Mouse (Mus musculus) v-Abl transformed pro-B cells (cell line): ENCODE measurements around the gene Dnajb13.
"Not testable (repeated sequence)": the region's sequence is repeated elsewhere in the genome, so short reads cannot be mapped to it uniquely, and the experiment has no call there.

Source experiments
- in situ Hi-C, 2 experiments: fragments of 400-800 bp; cut with MboI; formaldehyde crosslinking; loops; one replicate each; pipeline ENCODE4 v1.15.1; 2025; ENCODE audit not compliant: unreplicated experiment in 2 of 2

Gene Dnajb13

DNA sequence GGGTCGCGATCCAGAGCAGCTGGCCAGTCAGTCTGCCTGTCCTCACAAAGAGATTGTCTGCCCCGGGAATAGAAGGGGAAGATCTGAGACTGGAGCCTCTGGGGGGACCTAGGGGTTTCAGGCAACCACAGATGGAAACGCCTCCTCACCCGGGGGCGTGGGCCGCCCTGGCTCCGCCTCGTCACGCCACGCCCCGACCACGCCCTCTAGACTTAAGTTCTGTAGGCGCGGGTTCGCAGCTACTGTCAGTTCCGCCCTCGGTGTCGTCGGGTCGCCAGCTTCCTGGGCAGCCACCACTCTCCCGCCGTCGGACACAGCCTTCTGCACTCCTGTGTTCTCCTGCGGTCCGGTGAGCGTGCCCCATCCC lies 21.7 kb downstream of the Dnajb13 start, which contains the start of gene Ucp2:
Ucp2 (plus strand) TSS at position 221 of the 367 bp plus-strand sequence.
- in situ Hi-C loops: no loop called here

DNA sequence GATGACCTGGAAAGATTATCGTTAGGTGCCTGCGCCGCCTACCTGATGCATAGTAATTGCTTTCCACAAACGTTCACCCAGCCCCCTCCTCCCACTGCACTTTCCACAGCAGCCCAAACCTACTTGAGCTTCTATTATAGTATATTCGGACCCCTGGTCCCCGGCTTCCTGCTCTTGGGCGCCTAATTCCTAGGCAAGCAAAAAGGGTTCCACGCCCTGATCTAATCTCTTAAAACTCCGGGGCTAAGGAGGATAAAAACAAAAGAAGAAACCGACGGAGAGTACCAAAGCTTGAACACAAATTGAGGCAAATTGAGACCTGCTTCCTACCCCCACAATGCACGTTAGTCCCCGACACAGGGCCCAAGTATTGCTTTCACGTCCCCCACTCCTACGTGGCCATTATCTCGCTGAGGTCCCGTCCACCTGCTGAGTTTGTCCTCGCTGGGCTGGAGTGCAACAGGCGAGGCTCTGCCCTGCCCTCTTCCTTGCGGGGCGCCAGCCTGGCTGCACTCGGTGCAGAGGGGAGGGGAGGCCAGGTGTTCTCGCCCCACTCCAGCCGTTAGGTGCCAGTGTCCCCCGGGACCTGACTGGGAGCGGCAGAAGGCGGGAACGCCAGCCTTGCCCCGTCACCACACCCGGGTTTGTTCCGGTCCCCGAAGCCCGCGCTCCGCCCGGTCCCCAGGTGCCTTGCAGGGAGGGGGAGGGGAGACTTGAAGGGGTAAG lies 22.2 kb downstream of the Dnajb13 start:
- in situ Hi-C loops: no loop called here

- in situ Hi-C loops: no loop called here
Observed at GRCm38 (mm10) chr7:100488474-100489048, 26.2 kb downstream of the Dnajb13 start.

DNA sequence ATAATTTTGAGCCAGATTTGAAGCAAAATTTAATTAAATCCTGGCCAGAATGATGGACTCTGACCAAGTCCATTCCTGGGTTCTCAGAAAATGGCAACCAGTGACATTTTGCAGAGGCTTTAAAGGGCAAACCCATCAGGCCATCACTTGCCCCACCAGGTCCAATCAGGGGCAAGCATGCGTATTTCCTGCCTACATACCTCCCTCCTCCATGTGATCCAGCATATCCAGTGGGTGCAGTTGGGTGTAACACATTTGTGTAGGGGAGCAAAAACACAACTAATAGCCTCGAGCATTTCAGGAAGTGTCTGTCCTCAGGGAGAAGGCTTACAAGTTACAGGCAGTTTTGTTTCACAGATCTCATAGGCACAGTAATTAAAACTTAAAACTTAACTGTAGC lies 27.5 kb downstream of the Dnajb13 start:
- in situ Hi-C loops: no loop called here

DNA sequence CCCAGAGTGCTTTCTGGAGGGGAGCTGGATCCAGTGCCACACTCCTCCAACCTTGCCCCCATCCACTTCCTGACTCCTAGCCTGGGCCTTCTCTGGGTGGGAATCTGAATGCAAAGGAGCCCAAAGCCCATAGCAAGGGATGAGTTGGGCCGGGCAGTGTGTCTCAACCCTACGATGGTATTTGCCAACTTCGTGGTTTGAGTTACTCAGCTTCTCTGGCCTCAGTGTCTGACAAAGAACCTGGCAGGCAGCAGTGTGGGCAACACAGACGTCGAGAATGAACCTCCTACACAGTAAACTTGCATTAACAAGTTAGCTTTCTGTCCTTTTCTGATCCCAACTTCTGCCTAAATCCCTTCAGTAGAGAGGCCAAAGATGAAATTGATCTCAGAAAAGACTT lies 30.3 kb downstream of the Dnajb13 start:
- in situ Hi-C loops: no loop called here

DNA sequence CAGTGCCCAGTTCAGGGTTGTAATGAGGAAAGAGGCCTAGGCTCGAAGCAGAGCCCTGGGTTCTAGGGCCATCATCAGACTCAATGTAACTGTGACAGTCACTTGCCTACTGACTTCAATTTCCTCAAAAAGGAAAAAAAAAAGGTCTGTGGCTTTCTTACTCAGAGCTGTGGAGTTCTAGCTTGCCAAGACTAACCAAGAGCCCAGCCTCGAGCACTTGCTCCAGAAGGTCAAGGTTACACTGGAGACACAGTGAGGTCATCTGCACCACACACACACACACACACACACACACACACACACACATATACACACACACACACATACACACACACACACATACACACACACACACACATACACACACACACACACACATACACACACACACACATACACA lies 32.7 kb downstream of the Dnajb13 start:
- in situ Hi-C loops: not testable (repeated sequence)

GRCm38 (mm10) chr7:100480175-100480574 lies 34.6 kb downstream of the Dnajb13 start:
- in situ Hi-C loops: no loop called here

GRCm38 (mm10) chr7:100479823-100480164 lies 35.0 kb downstream of the Dnajb13 start:
- in situ Hi-C loops: no loop called here

GRCm38 (mm10) chr7:100479100-100479822 lies 35.5 kb downstream of the Dnajb13 start:
- in situ Hi-C loops: no loop called here

DNA sequence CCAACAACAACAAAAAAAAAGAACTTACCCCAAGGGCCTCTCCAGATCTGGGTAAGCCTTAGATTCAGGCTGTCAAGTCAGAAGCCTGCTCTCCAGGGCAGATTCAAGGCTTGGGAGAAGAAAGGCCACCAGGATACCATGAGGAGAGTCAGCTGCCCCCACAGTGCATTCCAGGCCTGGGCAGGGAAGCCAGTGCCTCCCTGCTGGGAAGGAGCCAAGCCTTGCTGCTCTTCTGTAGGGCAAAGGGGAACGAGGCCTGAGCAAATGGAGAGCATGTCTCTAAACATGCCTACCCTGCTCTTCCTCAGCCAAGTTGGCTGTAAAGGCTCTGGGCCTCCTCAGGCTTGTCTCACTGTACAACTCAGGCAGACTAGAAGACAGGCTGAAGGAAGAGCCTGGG lies 40.1 kb downstream of the Dnajb13 start:
- in situ Hi-C loops: no loop called here

- in situ Hi-C loops: no loop called here
Observed at GRCm38 (mm10) chr7:100473846-100474454, 40.8 kb downstream of the Dnajb13 start.

- in situ Hi-C loops: no loop called here
Observed at GRCm38 (mm10) chr7:100472777-100473176, 42.0 kb downstream of the Dnajb13 start, which contains the start of gene Ucp3. Gene Ucp3, plus strand, starts transcription at chr7:100472990.

DNA sequence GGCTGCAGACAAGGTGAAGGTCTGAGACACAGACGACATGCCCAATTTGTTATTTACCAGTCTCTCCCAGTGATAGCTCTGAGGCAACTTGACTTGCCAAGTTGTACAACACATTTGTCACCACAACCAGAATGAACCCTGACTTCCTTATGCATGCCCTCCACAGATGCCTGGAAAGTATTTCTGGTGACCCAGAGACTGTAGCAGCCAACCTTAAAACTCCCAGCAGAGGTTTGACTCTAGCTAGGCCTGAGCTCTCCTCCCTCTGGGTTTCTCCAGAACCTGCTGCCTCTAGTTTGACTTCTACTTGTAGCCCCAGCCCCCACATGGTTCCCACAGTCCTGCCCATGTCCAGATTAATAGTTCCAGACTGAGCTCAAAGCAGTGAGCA lies 43.4 kb downstream of the Dnajb13 start:
- in situ Hi-C loops: no loop called here

DNA sequence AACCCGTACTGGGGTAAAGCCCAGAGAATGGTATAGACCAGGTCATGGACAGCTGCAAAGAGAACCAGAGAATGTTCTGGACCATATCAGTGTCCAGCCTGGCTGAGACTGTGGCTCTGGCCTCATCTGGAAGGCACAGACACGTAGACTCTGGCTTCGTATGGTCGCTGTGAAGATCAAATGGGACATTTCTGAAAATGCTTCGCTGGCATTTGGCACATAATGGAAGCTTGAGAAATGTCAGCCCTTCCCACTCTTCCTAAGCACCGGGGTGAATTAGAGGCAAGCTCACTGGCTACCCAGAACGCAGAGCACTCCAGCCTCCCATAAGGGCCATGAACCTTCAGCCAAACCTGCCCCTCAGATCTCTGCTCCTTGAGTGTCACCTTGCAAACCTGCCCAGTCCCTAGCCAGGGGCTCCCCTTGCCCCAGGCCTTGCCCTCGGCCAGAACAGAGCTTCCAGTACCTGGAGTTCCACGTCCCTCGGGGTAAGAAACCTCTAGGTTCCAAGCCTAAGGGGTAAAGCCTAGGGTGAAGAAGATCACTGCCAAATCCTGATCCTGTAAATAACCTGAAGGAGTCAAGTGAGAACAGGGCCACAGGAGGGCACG lies 43.9 kb downstream of the Dnajb13 start:
- in situ Hi-C loops: no loop called here

- in situ Hi-C loops: no loop called here
Observed at GRCm38 (mm10) chr7:100469502-100469901, 45.3 kb downstream of the Dnajb13 start.

- in situ Hi-C loops: no loop called here
Observed at GRCm38 (mm10) chr7:100468761-100469160, 46.0 kb downstream of the Dnajb13 start.

DNA sequence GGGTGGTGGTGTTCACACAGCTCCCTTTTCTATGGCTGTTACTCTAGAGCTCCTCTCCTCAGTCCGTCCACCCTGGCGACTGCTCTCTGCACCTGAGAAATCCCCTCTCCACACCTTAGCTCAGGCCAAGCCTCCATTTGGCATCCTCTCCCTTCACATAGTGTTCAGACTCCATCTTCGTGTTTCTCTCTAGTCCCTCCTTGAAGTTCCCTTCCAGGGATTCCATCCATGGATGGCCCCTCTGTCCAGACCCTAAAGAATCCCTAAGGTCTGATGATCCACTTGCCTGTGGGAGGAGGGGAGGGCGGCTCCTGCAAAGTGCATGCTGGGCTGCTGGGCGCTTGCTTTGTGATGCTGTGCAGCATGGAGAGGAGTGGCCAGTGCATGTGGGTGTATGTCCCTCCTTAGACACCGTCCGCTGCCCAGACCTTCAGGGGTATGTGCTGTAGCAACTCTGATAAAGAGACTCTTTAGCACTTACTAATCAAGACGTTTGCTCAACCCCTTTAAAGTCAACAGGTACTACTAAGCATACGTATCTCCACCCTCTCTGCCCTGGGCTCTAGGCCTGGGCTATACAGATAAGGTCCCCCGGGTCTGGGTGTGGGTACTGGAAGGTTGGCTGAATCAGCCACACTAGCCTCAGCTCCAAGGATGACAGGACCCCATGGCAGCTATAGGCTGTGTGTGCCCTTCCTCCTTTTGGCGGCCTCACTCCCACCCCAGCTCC lies 47.8 kb downstream of the Dnajb13 start:
- in situ Hi-C loops: no loop called here

GRCm38 (mm10) chr7:100465656-100466309 lies 49.0 kb downstream of the Dnajb13 start:
- in situ Hi-C loops: no loop called here

DNA sequence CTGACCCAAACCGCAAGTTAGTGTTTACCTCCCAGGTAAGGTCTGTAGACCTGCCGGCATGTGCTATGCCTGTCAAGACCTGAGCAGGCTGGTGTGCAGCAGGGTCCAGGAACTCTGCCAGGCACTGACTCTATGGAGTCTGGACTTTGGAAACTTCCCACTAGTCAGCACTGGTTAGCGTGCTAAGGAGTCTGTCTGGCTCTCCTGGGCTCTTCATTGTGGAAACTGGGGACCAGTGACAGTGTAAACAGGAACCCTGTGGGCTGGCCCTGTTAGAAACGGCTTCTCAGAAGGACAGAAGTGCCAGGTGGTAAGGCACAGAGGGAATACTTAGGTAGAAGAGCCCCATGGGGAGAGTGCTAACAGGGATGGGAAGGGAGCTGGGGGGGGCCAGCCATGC lies 49.5 kb downstream of the Dnajb13 start:
- in situ Hi-C loops: no loop called here

DNA sequence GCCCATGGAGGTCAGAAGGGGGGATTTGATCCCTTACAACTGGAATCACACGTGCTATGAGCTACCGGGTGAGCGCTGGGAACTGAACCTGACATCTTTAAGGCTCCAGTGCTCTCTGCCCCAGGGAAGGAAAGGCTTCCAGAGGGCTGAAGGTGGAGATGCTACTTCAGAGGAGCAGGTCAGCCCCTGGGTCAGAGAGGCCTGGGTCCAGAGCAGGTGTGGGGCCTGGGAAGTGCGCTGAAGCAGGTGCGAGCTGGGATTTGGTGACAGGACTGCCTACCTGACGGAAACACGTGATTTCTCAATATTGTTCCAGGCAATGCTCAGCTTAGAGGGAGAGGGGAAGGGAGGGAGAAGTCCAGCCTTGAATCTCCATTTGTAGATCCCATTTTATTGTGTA lies 50.5 kb downstream of the Dnajb13 start:
- in situ Hi-C loops: loop anchor here in 1 of 2 experiments (5.0 kb wide), 1 partner anchor 33 kb away; no protein-coding TSS in a partner anchor
